Mouse (Mus musculus) spleen, postnatal 10 days (tissue): Measurements from ENCODE around the gene Gm10188.
A peak's percentile ranks its signal among the peaks of the same experiment; 100 is the strongest.

Source experiments
- DNase-seq, 2 experiments: peaks; one replicate each; pipeline ENCODE4 v3.0.0; 2021 to 2022; ENCODE audit warnings: low spot score in 2 of 2

The Gm10188 gene

GRCm38 (mm10) chr1:132229667-132230066, at the start of gene Gm10188:
Gene Gm10188, minus strand, starts transcription at chr1:132229767.
- DNase-seq = no peak

- DNase-seq = no peak
These were observed 47.6 kb upstream of the Gm10188 start for GRCm38 (mm10) chr1:132277124-132277523.

- no peak for DNase-seq
These were observed 47.1 kb upstream of the Gm10188 start for GRCm38 (mm10) chr1:132276694-132277093.

GRCm38 (mm10) chr1:132271237-132271636, 41.7 kb upstream of the Gm10188 start:
- no peak for DNase-seq

- no peak for DNase-seq
These were observed 39.0 kb upstream of the Gm10188 start for GRCm38 (mm10) chr1:132268418-132269060.

GRCm38 (mm10) chr1:132267959-132268358, 38.4 kb upstream of the Gm10188 start:
- no peak for DNase-seq

GRCm38 (mm10) chr1:132266791-132267557, 37.4 kb upstream of the Gm10188 start:
- DNase-seq = no peak

GRCm38 (mm10) chr1:132265936-132266335, 36.4 kb upstream of the Gm10188 start:
- DNase-seq = no peak

- peak in 1 of 2 experiments; percentile 32 for DNase-seq
These were observed 35.8 kb upstream of the Gm10188 start for GRCm38 (mm10) chr1:132265211-132265859.

GRCm38 (mm10) chr1:132264577-132264976, 35.0 kb upstream of the Gm10188 start:
- DNase-seq = no peak

GRCm38 (mm10) chr1:132263618-132264017, 34.1 kb upstream of the Gm10188 start:
- no peak for DNase-seq

- DNase-seq = peak in 1 of 2 experiments; percentile 55
These were observed 31.5 kb upstream of the Gm10188 start for GRCm38 (mm10) chr1:132261058-132261457.

GRCm38 (mm10) chr1:132260331-132260730, 30.8 kb upstream of the Gm10188 start:
- DNase-seq = no peak

GRCm38 (mm10) chr1:132254467-132254866, 24.9 kb upstream of the Gm10188 start:
- no peak for DNase-seq

- no peak for DNase-seq
These were observed 17.1 kb upstream of the Gm10188 start for GRCm38 (mm10) chr1:132246641-132247040.

GRCm38 (mm10) chr1:132246137-132246536, 16.6 kb upstream of the Gm10188 start:
- DNase-seq = no peak

GRCm38 (mm10) chr1:132245010-132245409, 15.4 kb upstream of the Gm10188 start:
- DNase-seq = no peak

- peak; percentile 44 to 65 for DNase-seq
These were observed 8.1 kb upstream of the Gm10188 start for GRCm38 (mm10) chr1:132237585-132238159.

- DNase-seq = no peak
These were observed 5.2 kb upstream of the Gm10188 start for GRCm38 (mm10) chr1:132234757-132235273.

- DNase-seq = peak in 1 of 2 experiments; percentile 37
These were observed 4.0 kb upstream of the Gm10188 start for GRCm38 (mm10) chr1:132233566-132233965.

GRCm38 (mm10) chr1:132231470-132232274, 2.1 kb upstream of the Gm10188 start:
- no peak for DNase-seq
